In the genomic region with DNA sequence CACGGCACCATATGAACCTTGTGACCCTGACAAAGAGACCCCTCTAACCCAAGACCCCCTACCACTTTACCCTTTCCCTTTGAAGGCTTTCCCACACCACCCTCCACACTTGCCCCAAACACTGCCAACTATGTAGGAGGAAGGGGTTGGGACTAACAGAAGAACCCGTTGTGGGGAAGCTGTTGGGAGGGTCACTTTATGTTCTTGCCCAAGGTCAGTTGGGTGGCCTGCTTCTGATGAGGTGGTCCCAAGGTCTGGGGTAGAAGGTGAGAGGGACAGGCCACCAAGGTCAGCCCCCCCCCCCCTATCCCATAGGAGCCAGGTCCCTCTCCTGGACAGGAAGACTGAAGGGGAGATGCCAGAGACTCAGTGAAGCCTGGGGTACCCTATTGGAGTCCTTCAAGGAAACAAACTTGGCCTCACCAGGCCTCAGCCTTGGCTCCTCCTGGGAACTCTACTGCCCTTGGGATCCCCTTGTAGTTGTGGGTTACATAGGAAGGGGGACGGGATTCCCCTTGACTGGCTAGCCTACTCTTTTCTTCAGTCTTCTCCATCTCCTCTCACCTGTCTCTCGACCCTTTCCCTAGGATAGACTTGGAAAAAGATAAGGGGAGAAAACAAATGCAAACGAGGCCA, we compare ENCODE assay signal across 18 mouse cellular contexts. TPM values are rescaled to one million over a fixed set of nuclear protein-coding genes. Genes with fewer than 3 reads are reported as not detected.
A peak's percentile ranks its signal among the peaks of the same experiment; 100 is the strongest.
DNase-seq lines count a peak whose midpoint lies in the region; ATAC-seq lines count a peak whose summit lies in the region.
"Had no signal": no experiment of that assay in that cellular context is flagged by ENCODE, and none has a peak within 500 bp of the region (broad histone marks: within the 10 kb centered on the region; RNA-seq: fewer than 3 reads in every experiment).

No protein-coding gene starts in this region.

- no peak for ATAC-seq in hindbrain, embryonic 15.5 days (ENCODE audit: low FRiP score, low read depth)
- ATAC-seq in midbrain, embryonic 12.5 days (ENCODE audit: low FRiP score, low read depth) = no peak

- peak; percentile 35 for DNase-seq in embryo, embryonic 10.5 days (ENCODE audit: low spot score)
- DNase-seq in embryo, embryonic 10 days (ENCODE audit: low spot score) = no peak
- DNase-seq in embryonic facial prominence, embryonic 10.5 days (ENCODE audit: low spot score) = peak; percentile 39
- DNase-seq in MN1 (ENCODE audit: low spot score) = no peak
- DNase-seq in lung, postnatal 10 days = no peak
- no peak for DNase-seq in layer of hippocampus, adult 8-10 months (ENCODE audit: low spot score in 2 of 2)
- DNase-seq: kidney, postnatal 36 days; lung, postnatal 36 days had no signal

- peak overlapping the region; percentile 45; the same call in 1 of the 2 replicates for H3K9ac ChIP-seq in hindbrain, embryonic 15.5 days
- H3K9ac ChIP-seq in midbrain, embryonic 12.5 days (replicated peaks) = peak overlapping the region; percentile 97
- H3K9ac ChIP-seq: embryonic facial prominence, embryonic 13.5 days; heart, embryonic 15.5 days; neural tube, embryonic 13.5 days had no signal

- WGBS in embryonic facial prominence, embryonic 10.5 days = 4% methylated on average over 5 of the region's 5 CpGs
- 4% methylated on average over 5 of the region's 5 CpGs for WGBS in hindbrain, embryonic 15.5 days
- 2% methylated on average over 5 of the region's 5 CpGs for WGBS in midbrain, embryonic 12.5 days

- no peaks in the 10 kb centered on the region for H3K9me3 ChIP-seq in embryonic facial prominence, embryonic 10.5 days
- H3K9me3 ChIP-seq in hindbrain, embryonic 15.5 days = no peaks in the 10 kb centered on the region
- no peaks in the 10 kb centered on the region for H3K9me3 ChIP-seq in midbrain, embryonic 12.5 days
- H3K9me3 ChIP-seq: embryonic facial prominence, embryonic 13.5 days; forebrain, embryonic 10.5 days; heart, embryonic 15.5 days; neural tube, embryonic 13.5 days had no signal

- H3K27ac ChIP-seq in embryonic facial prominence, embryonic 10.5 days (replicated peaks) = no peak overlapping the region
- no peak overlapping the region for H3K27ac ChIP-seq in hindbrain, embryonic 15.5 days (replicated peaks)
- peak overlapping the region; percentile 94 for H3K27ac ChIP-seq in midbrain, embryonic 12.5 days (replicated peaks)
- H3K27ac ChIP-seq: embryonic facial prominence, embryonic 13.5 days; forebrain, embryonic 10.5 days; heart, embryonic 15.5 days; neural tube, embryonic 13.5 days had no signal

- H3K4me3 ChIP-seq in embryonic facial prominence, embryonic 10.5 days = 0 out of 2 replicates have a peak overlapping the region, but pooled peaks have one; percentile 24
- peak overlapping the region; percentile 46 for H3K4me3 ChIP-seq in hindbrain, embryonic 15.5 days
- peak overlapping the region; percentile 80 for H3K4me3 ChIP-seq in midbrain, embryonic 12.5 days
- H3K4me3 ChIP-seq: forebrain, embryonic 10.5 days; neural tube, embryonic 13.5 days had no signal

- no peaks in the 10 kb centered on the region for H3K36me3 ChIP-seq in embryonic facial prominence, embryonic 10.5 days (replicated peaks)
- no peaks in the 10 kb centered on the region for H3K36me3 ChIP-seq in hindbrain, embryonic 15.5 days
- H3K36me3 ChIP-seq in midbrain, embryonic 12.5 days = no peaks in the 10 kb centered on the region
- H3K36me3 ChIP-seq: embryonic facial prominence, embryonic 13.5 days; forebrain, embryonic 10.5 days; heart, embryonic 15.5 days; neural tube, embryonic 13.5 days had no signal

- H3K4me2 ChIP-seq in hindbrain, embryonic 15.5 days = peak overlapping the region; percentile 44
- peak overlapping the region; percentile 67 for H3K4me2 ChIP-seq in midbrain, embryonic 12.5 days (replicated peaks)

- H3K27me3 ChIP-seq in embryonic facial prominence, embryonic 10.5 days (replicated peaks; ENCODE audit: low read depth, poor library complexity, severe bottlenecking) = peaks cover 99% of the 10 kb centered on the region
- H3K27me3 ChIP-seq in hindbrain, embryonic 15.5 days = peaks cover 78% of the 10 kb centered on the region
- peaks cover 84% of the 10 kb centered on the region for H3K27me3 ChIP-seq in midbrain, embryonic 12.5 days

- H3K4me1 ChIP-seq in embryonic facial prominence, embryonic 10.5 days = peaks cover 25% of the 10 kb centered on the region
- peaks cover 26% of the 10 kb centered on the region for H3K4me1 ChIP-seq in hindbrain, embryonic 15.5 days (replicated peaks)
- H3K4me1 ChIP-seq in midbrain, embryonic 12.5 days = peaks cover 27% of the 10 kb centered on the region

RNA-seq across cellular contexts. Expression of a gene that starts 3.8 kb away (rescaled TPM):
- polyA plus RNA-seq in embryonic facial prominence, embryonic 10.5 days (2016; fragmentation: Nextera tagmentation; extraction: Ambion mirVana) = 0.05 TPM in 1 of 2 replicates, not detected in the other
- polyA plus RNA-seq in hindbrain, embryonic 15.5 days (2015; fragmentation: Nextera tagmentation; extraction: Ambion mirVana) = 0.60 and 1.3 TPM in 2 replicates
- 1.5 and 2.1 TPM in 2 replicates for polyA plus RNA-seq in midbrain, embryonic 12.5 days (2016; fragmentation: Nextera tagmentation; extraction: Ambion mirVana)
- total RNA-seq in layer of hippocampus, adult 8-10 months (2022) = under 1 TPM; 0.27 to 0.57 (median 0.40) TPM
- total RNA-seq: granulocyte monocyte progenitor cell, adult 5-6 weeks had no signal
- polyA plus RNA-seq: embryonic facial prominence, embryonic 13.5 days; forebrain, embryonic 10.5 days; heart, embryonic 15.5 days; intestine, embryonic 16.5 days; liver, embryonic 16.5 days; neural tube, embryonic 13.5 days; urinary bladder, adult 2 months had no signal

Comparison
In these comparisons a context has a peak if more than half of its experiments do, and no peak if none do; other contexts are left out.
1. DNase-seq: peak in embryo, embryonic 10.5 days (single experiment) and embryonic facial prominence, embryonic 10.5 days (single experiment); none in embryo, embryonic 10 days (single experiment), MN1 (single experiment), lung, postnatal 10 days (single experiment) and layer of hippocampus, adult 8-10 months (0 of 2).
2. H3K4me3 ChIP-seq: peak in every context shown above with its lines; median percentile 80 in midbrain, embryonic 12.5 days; 46 in hindbrain, embryonic 15.5 days; 24 in embryonic facial prominence, embryonic 10.5 days.